Mouse (Mus musculus) 3134 (cell line): ENCODE results near the gene Fam98b.

ENCODE experiments used
- DNase-seq: peaks from one replicate; pipeline ENCODE4 v3.0.0-alpha.2; 2011; ENCODE audit warnings: low spot score; ENCODE audit not compliant: insufficient read length; ENCODE audit errors: extremely low read depth

The Fam98b gene

DNA sequence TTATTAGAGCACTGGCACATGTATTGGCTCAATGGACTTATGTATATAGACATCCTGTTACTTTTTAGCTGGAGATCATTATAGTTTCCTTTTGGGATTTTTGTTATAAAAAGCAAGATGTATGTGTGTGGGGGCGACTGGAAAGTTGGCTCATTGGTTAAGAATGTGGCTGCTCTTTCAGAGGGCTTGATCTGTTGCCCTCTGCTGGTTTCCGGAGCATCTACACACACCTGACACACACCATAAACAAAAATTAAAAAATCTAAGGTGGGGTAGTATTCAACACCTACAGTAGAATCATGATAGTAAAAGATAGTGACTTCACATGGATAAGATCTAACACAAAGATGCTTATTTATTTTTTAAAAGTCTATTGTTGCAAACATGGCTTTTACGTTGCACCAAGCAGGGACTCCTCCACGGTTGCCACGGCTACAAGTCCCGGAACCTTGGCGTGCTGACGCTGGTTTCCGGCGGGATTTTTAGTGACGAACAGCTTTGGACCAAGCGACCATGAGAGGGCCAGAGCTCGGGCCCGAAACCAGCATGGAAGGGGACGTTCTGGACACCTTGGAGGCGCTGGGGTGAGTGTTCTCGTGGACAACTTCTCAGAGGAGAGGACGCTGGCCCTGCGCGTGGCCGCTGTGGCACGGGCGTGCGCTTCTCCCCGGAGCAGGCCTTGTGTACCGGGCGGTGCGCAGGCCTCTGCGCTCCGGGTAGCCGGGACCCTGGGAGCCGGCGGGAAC lies at the start of gene Fam98b:
TSS of gene Fam98b (plus strand) at position 485 of the 746 bp plus-strand sequence.
- DNase-seq, result peak; percentile 89

GRCm38 (mm10) chr2:117200869-117201338 lies 48.6 kb upstream of the Fam98b start:
- DNase-seq, result no peak

GRCm38 (mm10) chr2:117203350-117203749 lies 46.2 kb upstream of the Fam98b start:
- no peak for DNase-seq

DNA sequence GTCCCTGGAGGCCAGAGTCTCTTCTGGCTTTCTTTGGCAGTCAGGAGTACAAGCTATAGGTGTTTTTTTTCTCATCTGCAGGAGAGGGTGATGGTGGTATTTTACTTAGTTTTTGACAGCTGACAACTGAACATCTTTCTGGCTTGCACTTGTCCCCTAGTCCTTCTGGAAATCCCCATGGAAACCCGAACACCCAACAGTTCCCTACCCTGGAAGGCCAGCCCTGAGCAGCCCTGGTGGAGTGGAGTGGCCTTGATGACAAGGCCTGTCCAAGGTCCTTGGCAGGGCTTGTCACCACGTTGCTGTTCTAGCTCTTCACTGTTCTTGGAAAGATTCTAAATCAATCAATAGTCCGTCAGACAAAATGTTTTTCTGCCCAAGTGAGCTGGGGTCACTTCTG lies 45.0 kb upstream of the Fam98b start:
- DNase-seq, result no peak

- no peak for DNase-seq
These were observed 44.5 kb upstream of the Fam98b start for GRCm38 (mm10) chr2:117205066-117205465.

DNA sequence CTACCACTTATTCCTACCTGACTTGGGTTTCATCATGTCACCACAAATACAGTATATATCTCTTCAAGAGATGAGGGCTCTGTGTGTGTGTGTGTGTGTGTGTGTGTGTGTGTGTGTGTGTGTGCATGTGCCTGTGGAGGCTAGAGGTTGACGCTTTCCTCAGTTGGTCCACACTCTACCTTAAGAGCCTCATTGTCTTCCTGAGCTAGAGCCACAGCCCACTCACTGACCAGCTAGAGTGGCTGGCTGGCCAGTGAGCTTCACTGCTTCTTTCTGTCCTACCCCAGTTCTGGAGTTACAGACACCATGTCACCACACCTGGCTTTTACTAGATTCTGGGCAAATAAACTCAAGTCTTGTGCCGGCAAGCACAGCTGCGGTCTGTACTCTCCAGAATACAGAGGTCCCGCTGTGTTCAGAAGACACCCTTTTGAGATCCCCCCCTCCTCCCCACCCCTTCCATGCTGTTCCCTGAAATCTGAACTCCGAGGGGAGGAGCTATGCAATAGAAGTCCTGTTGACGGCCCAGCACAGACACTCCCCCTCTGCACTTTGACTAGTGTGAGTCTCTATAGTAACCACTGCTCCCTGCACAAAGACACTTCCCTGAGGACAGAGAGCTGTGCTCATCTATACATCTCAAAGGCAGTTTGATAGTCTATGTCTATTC lies 39.0 kb upstream of the Fam98b start:
- DNase-seq, result no peak

DNA sequence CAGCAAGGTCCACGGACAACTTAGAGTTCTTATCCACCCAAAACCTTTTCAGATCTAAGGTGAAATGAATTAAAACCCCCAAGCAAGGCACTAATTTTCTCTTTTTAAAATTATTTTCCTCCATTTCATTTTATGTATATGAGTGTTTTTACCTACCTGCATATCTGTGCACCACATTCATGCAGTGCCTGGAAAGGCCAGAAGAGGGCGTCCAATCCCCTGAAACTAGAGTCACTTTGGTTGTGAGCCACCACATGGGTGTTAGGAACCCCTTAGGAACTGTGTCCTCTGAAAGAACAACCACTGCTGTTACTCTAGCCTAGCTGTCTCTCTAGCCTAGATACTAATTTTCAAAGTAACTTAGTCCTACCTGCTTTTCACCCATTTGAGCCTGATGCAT lies 33.4 kb upstream of the Fam98b start:
- no peak for DNase-seq

DNA sequence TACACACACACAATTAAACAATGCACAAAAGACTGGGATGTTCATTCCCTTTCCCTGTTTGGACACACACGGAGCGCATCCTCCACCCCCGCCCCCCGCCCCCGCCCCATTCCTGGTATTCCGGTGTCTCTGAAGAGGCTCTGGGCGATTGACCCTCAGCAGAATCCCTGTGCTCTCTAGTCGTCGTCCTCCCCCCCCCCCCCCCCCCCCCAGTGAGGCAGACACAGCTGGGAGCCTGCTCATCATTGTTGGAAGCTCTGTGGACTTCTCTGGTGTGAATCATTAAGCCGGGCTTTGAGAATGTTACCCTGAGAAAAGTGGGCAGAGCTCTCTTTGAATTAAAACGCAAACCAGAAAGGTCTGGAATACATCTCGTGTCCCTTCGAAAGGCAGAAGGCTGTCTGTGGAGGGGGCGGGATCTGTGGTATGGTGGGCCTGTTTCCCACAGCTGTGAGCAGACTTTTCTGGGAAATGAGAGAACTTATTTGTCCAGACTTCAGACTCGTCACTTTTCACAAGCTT lies 31.8 kb upstream of the Fam98b start:
- DNase-seq, result no peak

DNA sequence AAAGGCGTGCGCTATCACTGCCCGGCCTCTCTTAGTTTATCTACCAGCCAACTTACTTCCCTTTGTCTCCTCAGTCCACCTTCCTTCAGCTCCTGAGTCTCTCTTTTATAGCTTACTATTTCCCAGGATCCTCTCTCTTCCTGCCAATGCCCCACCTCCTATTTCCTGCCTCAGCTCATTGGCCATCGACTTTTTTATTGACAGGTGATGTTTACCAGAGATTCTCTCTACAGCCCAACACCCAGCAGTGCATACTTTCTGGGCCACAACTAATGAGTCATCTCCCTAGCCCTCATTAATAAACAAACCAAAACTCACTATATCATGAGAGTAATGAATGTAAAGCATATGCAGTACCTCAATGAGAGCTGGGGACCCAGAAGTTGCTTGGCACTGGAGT lies 30.0 kb upstream of the Fam98b start:
- DNase-seq, result no peak

DNA sequence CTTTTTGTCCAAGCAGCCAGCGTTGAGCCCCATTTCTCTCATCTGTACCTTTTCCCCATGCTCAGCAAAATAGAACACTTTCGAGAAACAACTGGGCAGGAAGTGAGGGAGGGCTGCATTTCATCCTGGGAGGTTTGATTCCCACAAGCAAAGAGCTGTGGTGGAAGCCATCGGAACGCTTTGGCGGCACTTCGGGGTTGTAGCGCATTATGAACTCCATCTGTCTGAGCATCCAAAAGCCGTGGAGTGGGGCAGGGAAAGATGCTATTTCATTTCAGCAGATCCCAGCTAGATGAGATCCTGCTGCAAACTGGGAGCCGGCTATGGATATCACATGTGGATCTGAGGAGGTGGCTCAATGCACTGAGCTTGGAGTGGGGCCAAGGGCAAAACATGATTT lies 26.9 kb upstream of the Fam98b start:
- DNase-seq, result no peak

GRCm38 (mm10) chr2:117228601-117229125 lies 20.9 kb upstream of the Fam98b start:
- no peak for DNase-seq

DNA sequence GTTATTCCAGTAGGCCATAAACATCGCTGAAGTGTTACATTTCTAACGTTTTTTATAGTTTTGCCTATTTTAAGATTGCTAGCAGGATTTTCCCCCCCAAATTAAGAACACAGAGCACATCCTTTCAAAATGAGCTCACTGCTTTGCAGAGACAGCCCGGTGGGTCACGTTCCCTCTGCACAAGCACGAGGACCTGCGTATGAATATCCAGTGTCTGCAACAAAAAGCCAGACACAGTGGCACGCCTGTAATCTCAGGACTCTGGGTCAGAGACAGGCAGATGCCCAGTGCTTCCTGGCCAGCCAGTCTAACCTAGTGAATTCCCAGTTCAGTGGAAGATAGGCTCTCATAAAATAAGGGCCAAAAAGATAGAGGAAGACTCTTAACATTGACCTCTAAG lies 19.3 kb upstream of the Fam98b start:
- no peak for DNase-seq

DNA sequence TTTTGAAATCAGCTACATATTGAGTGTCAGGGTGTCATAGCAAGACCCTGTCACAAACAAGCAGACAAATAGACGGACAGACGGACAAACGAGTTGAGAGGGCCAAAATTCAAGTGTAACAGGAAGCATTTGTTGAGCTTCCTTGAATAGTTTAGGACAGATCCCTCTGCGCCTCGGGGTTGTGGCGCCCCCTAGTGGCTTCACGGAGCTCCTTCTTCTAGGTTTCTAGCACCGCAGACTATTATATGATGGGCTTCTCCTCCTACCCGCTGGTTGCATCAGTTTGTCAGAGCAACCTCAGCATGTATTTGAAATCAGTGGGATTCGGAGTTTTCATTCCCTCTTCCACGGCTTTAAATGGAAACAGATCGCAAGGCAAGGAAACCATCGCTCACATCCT lies 18.3 kb upstream of the Fam98b start:
- peak; percentile 21 for DNase-seq

GRCm38 (mm10) chr2:117241953-117242352 lies 7.6 kb upstream of the Fam98b start:
- DNase-seq, result no peak

DNA sequence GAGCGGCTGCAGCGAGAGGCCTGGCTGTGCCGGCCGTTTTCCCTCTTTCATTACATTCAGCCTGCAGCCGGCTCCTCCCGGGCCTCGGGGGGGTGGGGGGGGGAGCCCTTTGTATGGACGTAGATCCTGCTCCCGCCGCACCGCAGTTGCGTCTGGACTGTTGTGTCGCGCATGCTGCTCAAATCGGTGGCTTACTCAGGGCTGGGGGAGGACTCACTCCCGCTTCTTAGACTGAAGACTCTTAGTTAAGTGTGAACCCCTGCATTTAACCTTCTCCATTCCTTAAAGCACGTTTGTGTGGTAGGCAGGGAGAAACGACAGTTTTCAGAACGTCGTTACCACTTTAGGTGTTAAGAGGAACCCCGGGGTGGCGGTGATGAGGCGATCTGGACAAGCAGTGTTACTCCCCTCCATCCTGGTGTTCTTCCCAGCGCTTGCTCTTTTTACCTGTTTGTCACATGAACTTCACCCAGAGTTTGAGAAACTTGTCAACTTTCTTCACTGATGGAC lies 517 bp downstream of the Fam98b start:
- no peak for DNase-seq

DNA sequence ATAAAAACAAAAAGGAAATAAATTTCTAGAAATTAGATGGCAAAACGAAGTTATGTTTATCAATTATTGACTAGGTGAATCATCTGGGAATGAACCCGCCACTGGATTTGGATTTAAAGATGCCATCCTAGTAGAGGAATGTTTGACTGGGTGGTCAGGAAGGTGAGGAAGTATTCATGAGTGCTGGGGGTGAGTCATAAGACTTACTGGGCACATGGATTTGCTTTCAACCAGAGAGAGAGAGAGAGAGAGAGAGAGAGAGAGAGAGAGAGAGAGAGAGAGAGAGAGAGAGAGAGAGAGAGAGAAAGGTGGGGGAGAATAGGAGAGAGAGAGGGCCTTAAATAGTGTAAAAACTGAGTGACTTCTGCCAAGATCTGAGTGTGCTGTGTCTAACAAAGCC lies 5.9 kb downstream of the Fam98b start:
- no peak for DNase-seq

DNA sequence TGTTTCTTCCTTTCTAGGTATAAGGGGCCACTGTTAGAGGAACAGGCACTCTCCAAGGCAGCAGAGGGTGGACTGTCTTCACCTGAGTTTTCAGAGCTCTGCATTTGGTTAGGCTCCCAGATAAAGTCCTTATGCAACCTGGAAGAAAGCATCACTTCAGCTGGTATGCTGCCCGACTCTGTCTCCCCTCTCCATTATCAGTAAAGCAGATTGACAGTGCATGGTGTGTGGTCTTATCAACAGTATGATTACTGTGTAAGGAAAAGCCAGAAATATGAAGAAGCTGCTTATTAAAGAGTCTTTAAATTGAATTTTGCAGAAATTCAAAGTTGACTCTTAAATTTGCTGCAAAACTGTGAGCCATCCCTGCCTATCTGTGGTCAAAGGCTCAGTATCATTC lies 8.1 kb downstream of the Fam98b start:
- no peak for DNase-seq

DNA sequence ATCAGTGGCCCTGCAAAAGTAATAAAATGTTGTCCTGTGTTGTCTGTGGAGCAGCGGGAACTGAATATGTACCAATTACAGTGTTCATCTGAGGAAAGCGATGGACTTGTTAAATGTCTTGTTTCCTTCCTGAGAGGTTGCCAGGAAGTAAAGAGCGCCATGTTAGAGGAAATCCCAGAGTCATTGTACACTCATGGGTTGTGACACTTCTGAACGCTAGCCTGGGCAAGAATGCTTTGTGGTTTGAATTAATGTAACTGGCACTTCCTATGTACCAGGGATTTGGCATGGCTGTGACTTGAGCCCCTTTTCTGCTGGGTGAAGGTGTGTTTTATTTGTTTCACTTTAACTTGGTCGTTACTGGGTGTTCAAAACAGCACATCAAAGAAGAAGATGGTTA lies 12.6 kb downstream of the Fam98b start:
- no peak for DNase-seq

GRCm38 (mm10) chr2:117263786-117264408 lies 14.4 kb downstream of the Fam98b start:
- peak; percentile 20 for DNase-seq

DNA sequence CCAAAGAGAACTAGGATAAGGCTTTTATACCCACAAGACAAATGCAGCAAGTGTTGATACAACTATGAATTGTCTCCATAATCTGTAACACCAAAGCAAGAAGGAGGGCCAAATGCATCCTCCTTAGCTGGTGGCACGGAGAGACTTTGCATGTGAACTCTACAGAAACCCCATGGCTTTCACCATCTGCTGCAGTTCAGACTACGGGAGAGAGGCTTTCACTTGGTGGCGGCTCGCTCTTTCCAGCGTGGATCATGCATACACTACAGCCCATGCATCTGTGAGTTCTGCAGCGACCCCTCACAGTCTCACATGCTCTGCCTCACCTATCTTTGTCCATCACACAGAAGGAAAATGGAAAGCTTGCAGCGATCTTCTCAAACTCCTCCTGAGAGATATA lies 38.8 kb downstream of the Fam98b start:
- DNase-seq, result no peak
